Mouse (Mus musculus): ENCODE data around the gene Cant1.

The Cant1 gene

GRCm38 (mm10) chr11:118418834-118419504 is at the start of gene Cant1:
Cant1 (minus strand) TSS chr11:118419086.
- peak; percentile 99 for DNase-seq

GRCm38 (mm10) chr11:118467441-118468035 is 48.7 kb upstream of the Cant1 start:
- DNase-seq = no peak

GRCm38 (mm10) chr11:118460280-118460679 is 41.4 kb upstream of the Cant1 start:
- DNase-seq = no peak

- no peak for DNase-seq
Observed at GRCm38 (mm10) chr11:118459536-118459935, 40.6 kb upstream of the Cant1 start.

GRCm38 (mm10) chr11:118459051-118459450 is 40.2 kb upstream of the Cant1 start:
- no peak for DNase-seq

GRCm38 (mm10) chr11:118456937-118457336 is 38.1 kb upstream of the Cant1 start:
- no peak for DNase-seq

- no peak for DNase-seq
Observed at GRCm38 (mm10) chr11:118455788-118456187, 36.9 kb upstream of the Cant1 start.

- DNase-seq = no peak
Observed at GRCm38 (mm10) chr11:118453886-118454671, 35.2 kb upstream of the Cant1 start.

- no peak for DNase-seq
Observed at GRCm38 (mm10) chr11:118452955-118453354, 34.1 kb upstream of the Cant1 start.

GRCm38 (mm10) chr11:118451211-118451610 is 32.3 kb upstream of the Cant1 start:
- DNase-seq = no peak

- no peak for DNase-seq
Observed at GRCm38 (mm10) chr11:118448385-118448784, 29.5 kb upstream of the Cant1 start.

GRCm38 (mm10) chr11:118447346-118447745 is 28.5 kb upstream of the Cant1 start:
- DNase-seq = no peak

GRCm38 (mm10) chr11:118445843-118446242 is 27.0 kb upstream of the Cant1 start:
- peak; percentile 57 for DNase-seq

GRCm38 (mm10) chr11:118443201-118443970 is 24.5 kb upstream of the Cant1 start:
- no peak for DNase-seq

- no peak for DNase-seq
Observed at GRCm38 (mm10) chr11:118442691-118443090, 23.8 kb upstream of the Cant1 start.

- DNase-seq = no peak
Observed at GRCm38 (mm10) chr11:118438665-118439414, 20.0 kb upstream of the Cant1 start.

- DNase-seq = peak; percentile 83
Observed at GRCm38 (mm10) chr11:118436471-118436935, 17.6 kb upstream of the Cant1 start.

- no peak for DNase-seq
Observed at GRCm38 (mm10) chr11:118434093-118434492, 15.2 kb upstream of the Cant1 start.

- DNase-seq = no peak
Observed at GRCm38 (mm10) chr11:118433398-118433868, 14.5 kb upstream of the Cant1 start.

- no peak for DNase-seq
Observed at GRCm38 (mm10) chr11:118431100-118431948, 12.4 kb upstream of the Cant1 start.

GRCm38 (mm10) chr11:118430291-118430885 is 11.5 kb upstream of the Cant1 start:
- DNase-seq = no peak
